ENCODE assay signal across 7 mouse cellular contexts in the genomic region with DNA sequence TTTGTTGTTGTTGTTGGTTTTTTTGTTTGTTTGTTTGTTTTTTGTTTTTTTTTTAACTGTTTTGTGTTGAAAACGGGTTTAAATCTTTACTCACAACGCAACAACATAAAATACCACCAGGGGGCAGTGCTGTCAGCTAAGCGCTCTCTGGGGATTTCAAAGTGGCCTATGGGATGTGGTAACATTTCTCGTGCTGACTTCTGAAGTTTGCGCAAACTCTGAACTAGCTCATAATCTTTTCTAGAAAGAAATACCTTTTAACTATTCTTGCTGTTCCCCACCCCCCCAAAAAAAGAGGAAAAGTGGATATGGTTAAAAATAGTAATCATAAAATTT.
DNase-seq lines count a peak whose midpoint lies in the region; TF ChIP-seq lines count a peak whose summit lies in the region.

No protein-coding gene starts in this region.

- TF ChIP-seq CTCF in cortical plate, adult 2 months (IDR thresholded peaks at IDR 0.05; ENCODE audit: extremely low read depth, insufficient read depth, low read length), result peak; percentile 62

- H3K4me1 ChIP-seq in cortical plate, adult 2 months (ENCODE audit: control insufficient read depth, insufficient read depth, low read length), result peaks cover 2% of the 10 kb centered on the region

- H3K4me3 ChIP-seq in cortical plate, adult 2 months (ENCODE audit: insufficient read depth, low read length), result no peak overlapping the region

- no peak for TF ChIP-seq POLR2A in cortical plate, adult 2 months (IDR thresholded peaks at IDR 0.05; ENCODE audit: extremely low read depth, insufficient read depth, low read length)

- no peak overlapping the region for H3K27ac ChIP-seq in cortical plate, adult 2 months (ENCODE audit: insufficient read depth, low read length)

- peak; percentile 29 for DNase-seq in ovary, postnatal 10 days (ENCODE audit: low spot score)
- no peak for DNase-seq in ovary, adult 18-20 months (ENCODE audit: low spot score)
- peak; percentile 11 for DNase-seq in adrenal gland, adult 8-10 months
- peak; percentile 21 for DNase-seq in induced T-regulatory cell, adult 2 months (ENCODE audit: low read depth)
- DNase-seq in lung, postnatal 36 days, result peak; percentile 49
- DNase-seq in telencephalon, adult 2 months (ENCODE audit: low read depth, low spot score), result peak; percentile 63
